Mouse (Mus musculus) 3T3-L1 (cell line): Measurements from ENCODE around the gene Zscan4b.
"Not testable (repeated sequence)": the region's sequence is repeated elsewhere in the genome, so short reads cannot be mapped to it uniquely, and the experiment has no call there.

Experiments used
- DNase-seq: peaks from one replicate; pipeline ENCODE4 v3.0.0-alpha.2; 2015; ENCODE audit warnings: low read depth, low spot score

The Zscan4b gene

DNA sequence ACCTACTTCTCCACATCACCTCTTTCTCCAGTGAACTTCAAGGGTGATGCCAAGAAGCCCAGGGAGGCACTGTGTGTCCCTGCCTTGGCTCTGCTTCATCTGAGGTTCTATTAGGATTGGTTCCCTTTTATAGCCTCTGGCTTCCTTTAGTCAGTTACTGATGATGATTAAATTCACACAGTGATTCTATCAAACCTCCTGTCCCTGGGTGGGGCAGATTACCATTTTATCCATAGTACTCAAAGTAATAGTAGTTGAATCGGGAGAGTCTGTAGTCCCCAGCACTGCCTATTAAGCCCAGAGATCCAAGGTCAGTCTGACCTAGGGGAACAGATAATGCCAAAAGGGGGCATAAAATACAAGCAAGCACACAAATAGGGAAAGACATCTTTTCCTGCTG is at the start of gene Zscan4b:
TSS of gene Zscan4b (minus strand) at position 101 of the 400 bp plus-strand sequence.
- DNase-seq = not testable (repeated sequence)
